Mouse (Mus musculus) brain, adult 2 months (tissue): ENCODE data around the gene Ksr2.
A peak's percentile ranks its signal among the peaks of the same experiment; 100 is the strongest.

Experiments used
- DNase-seq: peaks from one replicate; pipeline ENCODE4 v3.0.0; 2011; ENCODE audit warnings: low read depth, low spot score

Ksr2 gene

DNA sequence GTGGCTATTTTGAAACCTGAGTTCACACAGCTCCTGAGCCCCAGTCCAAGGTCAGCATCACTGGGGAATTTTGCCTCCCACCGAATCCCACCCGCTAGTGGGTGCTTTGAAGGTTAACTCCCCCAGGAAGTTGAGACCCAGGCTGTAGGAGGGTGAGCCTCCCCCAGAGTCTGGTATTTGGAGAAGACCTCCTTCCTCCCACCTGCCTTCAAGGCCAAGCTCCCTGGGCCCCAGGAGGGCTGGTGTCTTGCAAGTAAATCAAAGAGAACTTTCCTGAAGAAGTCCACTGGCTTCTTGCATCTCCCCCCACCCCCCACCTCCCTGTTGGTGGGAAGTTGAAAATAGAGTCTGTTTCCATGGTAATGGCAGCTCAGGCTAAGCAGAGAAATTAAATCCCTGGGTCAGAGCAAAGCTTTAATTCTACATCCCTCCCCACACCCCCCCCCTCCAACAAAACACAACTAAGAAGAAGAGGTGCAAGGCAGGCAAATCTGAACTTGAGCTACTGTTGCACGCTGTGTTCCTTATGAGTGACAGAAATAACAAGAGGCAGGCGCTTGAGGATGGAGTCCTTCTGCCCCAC lies 274.1 kb downstream of the Ksr2 start:
- peak; percentile 68 for DNase-seq

DNA sequence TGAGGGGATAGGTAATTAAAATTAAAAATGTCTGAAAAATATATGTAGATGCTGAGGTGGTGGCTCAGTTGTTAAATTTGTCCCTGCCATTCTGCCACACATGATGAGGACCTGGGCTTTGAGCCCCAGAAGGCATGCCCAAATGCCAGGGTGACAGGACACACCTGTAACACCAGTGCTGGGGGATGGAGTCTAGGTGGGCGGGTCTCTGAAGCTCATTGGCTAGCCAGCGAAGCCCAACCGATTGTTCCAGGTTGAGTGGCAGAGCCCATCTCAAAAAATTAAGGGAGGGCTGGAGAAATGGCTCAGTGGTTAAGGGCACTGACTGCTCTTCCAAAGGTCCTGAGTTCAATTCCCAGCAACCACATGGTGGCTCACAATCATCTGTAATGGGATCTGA lies 274.9 kb downstream of the Ksr2 start:
- DNase-seq = no peak

DNA sequence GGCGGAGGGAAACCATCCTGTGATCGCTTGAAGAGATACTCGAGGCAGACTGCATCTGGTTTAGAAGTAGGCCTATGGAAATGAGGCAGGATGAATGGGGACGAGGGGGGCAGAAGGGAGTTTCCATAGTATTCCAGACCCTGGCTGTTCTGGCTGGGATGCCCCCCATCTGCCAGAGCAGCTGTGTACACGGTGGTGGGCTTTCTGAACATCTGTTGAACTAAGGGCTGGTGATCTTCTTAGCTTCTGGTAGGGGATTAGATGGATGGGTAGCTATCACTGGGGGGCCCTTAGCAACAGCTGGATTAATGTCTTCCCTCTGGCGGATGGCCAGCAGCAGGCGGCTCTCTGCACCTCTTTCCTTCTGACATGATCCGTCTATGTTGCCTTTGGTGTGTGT lies 276.0 kb downstream of the Ksr2 start:
- no peak for DNase-seq

DNA sequence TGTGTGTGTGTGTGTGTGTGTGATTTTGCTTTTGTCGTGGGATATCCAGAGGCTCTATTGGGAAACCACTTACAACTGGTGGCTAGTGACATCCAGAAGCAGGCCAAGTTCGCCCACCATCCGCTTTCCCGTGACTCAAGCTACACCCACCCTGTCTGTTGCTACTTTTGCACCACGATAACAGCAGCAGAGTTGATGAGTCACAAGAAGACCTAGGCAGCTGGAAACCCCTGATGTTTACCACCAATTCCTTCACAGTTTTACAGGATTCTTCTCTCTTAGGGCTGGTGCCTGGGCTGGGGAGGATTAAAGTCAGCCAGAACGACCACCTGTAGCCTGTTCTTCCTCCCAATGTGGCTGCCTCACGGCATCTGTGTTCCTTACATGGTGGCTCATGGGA lies 277.5 kb downstream of the Ksr2 start:
- DNase-seq = peak; percentile 93

DNA sequence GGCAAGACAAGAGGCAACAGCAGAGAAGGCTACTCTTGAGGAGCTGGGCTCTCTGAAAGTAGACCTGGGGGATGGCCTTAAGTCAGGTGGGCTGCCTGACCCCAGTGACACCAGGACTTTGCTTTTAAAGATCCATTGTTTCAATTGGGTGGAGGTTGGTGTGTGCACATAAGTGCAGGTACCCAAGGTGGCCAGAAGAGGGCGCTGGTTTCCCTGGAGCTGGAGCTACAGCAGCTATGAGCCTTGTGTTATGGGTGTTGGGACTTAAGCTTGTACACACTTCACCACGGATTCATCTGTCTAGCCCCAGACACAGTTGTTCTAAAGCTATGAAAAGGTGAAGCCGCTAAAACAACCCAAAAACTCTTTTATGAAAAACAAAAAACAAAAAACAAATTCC lies 279.8 kb downstream of the Ksr2 start:
- no peak for DNase-seq

DNA sequence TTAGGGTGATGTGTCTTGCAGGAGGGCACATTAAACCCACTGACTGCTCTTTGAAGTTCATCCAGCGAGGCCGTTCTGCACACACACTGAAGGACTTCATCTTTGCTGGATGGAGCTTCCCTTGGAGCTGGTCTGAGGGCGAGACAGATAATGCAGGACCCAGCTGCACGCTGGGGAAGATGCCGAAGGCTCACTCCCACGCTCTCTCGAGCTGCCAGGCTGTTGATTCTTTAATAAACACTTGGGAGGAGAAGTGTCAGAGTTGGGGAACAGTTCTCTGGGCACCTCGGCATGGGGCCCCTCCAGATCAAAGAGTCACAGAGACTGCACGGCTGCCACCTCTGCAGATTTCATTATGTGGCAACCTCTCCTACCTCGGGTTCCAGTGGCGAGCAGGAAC lies 280.8 kb downstream of the Ksr2 start:
- peak; percentile 79 for DNase-seq

DNA sequence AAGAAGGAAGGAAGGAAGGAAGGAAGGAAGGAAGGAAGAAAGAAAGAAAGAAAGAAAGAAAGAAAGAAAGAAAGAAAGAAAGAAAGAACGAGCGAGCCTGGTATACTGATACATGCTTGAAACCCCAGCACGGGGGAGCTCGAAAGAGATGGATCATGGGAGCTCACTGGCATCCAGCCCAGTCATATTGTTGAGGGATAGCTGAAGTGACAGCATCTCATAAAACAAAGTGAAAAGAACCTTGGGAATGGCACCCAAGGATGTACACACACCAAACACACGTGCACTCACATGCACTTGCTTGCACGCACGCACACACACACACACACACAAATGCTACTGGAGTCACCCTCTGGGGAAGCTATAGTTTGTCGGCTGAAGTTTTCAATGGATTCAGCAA lies 282.6 kb downstream of the Ksr2 start:
- DNase-seq = peak; percentile 48

DNA sequence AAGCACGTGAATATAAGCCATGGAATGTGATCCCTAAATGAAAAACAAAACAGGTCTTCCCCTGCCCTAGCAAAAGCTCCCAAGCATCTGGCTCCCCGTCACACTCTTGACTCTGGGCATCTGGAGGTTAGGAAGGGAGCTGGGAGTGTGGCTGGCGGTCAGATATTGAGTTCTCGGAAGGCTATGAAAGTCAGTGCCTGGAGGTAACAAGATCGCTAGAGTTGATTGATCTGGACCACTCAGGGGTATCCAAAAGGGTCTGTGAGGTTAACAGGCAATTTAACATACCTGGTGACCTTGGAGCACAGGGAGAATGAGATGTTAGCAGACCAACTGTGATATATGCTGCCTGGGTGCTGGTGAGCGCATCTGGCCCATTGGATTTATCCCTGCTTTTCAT lies 283.8 kb downstream of the Ksr2 start:
- no peak for DNase-seq

DNA sequence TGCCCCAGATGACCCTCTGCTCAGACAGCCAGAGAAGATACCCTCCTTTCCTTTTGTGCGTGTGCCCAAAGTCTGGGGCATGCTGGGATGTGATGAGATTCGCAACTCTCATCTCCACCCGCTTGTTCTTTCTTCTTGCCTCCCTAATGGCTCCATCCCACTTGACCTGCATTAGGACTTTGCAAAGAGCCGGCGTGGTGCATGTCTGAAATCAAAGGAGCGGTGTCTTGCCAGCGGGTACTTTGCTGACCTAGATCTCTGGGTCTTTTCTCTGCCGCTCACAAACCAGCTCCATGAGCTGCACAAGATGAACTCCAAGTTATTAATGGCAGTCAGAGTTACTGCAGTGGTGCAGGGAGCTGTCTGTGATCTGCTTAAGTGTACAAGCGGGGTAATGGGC lies 290.6 kb downstream of the Ksr2 start:
- peak; percentile 69 for DNase-seq

DNA sequence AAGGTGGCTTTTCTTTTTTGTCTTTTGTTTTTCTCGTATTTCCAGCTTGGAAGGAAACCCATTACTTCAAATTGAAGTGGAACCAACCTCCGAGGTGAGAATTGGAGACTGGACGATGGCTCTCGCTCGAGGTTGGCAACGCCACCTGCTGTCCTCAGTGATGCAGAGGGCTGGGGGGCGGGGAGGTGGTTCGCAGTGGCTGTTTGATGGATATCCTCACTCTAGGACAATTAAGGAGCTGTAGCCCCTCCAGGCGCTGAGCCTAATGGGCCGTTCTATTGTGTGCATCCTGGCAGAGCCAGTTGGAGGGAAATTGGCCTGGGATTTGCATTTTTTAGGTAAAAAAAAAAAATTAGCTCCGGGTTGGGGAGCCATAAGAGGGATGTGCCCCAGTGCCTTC lies 292.8 kb downstream of the Ksr2 start:
- DNase-seq = no peak

DNA sequence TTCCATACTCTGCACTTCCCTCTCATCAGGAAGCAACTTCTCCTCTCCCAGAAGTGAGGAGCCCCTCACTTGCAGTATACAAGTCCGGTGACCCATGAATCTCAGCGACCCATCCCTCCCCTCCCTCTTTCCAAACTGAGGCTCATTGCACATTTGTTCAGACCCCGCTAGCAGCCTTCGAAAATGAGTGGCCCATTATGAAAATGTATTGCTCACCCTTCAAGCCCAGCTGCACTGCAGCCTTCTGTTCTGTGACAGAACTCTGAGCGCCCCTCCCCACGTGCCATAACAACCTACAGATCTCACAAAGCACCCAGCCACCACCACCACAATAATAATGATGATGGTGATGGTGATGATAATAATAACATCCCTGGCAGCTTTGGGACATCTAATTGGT lies 295.5 kb downstream of the Ksr2 start:
- DNase-seq = no peak

DNA sequence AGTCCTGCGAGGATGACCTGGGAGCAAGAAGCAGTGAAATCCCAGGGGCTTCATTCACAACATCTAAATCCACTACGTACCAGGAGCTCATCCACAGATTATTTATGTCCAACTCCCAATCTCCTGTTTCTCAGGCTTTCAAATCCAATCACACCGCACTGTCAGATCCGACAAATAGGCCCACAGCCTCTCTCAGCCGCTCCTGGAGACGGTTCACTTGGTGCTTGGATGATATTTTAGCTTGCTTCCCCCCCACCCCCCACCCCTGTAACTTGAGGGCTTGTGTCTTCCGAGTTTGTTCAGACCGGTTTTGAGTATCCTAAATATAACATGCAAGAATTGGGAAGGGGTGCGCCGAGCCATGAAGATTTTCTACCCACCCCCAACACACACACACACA lies 297.8 kb downstream of the Ksr2 start:
- DNase-seq = no peak

DNA sequence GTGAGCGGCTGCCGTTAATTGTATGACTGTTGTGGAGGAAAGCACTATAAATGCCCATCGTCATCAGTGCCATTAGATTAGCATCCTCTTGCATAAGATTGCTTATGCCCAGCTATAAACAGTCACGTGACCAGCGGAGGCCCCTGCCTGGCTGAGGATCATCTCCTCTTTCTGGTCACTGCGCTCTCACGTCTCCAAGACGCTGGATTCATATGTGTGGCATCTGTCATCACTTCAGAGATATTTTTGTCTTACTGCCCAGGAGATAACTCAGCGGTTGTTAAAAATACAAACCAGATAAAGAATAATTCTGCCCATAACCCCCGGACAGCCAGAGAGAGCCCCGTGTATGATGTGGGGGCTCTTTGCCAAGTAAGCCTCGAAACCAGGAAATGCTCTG lies 298.4 kb downstream of the Ksr2 start:
- DNase-seq = no peak

DNA sequence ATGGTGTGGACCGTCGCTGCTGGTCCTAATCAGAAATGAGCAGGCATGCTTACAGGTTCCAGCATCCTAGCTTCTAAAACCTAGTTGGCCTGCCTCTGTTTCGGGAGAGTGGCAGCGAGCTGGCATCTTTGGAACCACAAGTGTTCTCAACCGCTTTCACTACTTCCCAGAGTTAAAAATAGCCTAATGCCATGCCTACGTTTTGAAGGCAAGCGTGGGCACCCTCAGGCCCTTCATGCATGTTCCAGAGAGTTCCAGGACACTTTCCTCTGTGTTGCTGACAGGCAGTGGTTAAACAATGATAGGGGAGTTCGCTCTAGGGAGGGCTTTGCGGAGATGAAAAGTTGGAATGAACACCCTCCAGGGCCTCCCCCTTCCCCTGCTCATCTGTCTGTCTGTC lies 303.3 kb downstream of the Ksr2 start:
- DNase-seq = peak; percentile 61

DNA sequence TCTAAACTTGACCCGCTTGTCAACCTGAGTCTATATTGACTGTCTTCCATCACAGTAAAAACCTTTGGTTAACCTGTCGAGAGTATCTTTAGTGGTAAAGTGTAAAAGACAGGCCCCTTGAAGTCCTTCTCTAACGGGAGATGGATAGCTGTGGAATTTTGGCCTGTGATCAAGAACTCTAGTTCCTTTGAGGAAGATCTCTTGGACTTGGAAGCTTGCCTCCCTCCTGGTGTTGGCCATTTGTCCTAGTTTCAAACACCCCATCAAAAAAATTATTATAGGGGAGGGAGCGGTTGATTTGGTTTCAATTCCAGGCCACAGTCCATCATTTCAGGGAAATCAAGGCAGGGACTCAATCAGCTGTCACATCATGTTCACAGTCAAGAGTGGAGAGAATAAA lies 309.5 kb downstream of the Ksr2 start:
- peak; percentile 64 for DNase-seq

DNA sequence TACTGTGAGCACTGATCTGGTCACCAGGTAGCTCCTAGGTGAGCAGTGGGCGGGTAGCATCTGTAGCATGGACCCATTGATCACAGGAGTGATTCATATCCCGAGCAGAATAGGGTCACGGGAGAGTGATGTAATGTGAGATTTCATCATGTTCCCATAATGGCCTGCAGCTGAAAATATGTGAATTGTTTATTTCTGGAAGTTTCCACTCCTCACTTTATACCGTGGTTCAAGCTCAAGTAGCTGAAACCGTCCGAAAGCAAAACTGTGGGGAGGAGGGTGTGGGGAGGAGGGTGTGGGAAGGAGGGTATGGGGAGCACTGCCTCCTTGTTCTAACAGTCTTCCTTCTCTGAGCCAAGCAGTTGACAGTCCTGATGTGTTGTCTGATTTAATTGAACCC lies 312.7 kb downstream of the Ksr2 start:
- DNase-seq = peak; percentile 25

DNA sequence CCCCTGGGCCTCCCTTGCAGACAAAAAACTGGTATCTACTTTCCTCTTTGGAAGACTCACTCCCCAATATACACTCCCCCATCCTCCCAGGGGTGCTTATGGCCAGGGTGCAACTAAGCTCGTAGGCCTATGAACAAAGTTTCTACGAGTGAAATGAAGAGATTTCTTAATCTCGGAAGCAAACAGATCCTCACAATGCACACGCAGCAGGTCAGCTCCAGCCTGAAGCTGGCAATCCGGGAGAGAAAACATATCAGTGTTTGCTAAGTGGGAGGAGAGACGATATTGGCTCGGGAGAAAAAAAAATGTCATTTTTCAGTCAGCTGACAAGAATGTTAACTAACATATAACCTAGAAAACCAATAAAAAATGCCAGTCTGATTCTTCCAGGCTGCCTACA lies 313.3 kb downstream of the Ksr2 start:
- DNase-seq = no peak

DNA sequence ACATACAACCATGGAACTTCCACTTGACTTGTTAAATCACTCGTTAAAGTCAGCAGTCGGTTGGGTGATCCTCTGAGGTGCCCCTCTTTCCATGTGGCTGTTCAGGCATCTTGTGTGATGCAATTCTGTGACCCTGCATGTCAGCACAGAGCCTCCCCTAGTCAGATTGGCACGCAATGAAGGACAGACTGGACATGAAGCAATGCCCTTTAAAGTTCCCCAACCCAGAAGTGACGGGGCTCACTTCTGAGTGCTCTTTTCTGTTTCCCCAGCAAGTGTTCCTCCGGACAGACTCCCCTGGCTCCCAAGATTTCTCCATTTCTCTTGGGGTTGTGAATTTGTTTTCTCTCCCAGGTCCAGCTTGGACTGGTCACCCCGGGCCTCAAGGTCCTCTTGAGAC lies 317.5 kb downstream of the Ksr2 start:
- DNase-seq = no peak

DNA sequence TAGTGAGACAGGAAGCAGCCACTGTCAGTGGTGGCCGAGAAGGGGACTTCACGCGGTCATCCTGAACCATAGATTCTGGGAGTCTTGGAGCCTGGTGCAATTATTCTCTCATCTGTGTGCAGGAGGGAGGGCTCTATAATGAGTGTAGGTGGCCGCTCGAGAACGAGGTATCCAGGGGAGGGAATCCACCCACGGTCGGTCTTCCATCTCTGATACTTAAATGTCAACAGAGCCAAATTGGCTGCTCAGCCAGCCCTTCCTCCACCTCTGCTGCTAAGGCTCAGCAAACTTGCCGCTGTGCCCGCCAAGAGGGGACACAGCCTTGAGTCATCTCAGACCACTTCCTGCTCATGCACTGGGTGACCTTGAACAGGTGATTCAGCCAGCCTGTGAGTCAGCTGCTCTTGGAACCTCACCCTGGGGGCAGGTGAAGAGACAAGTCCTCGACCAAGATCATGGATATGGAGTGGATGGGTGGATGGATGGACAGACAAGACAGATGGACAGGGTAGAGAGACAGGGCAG lies 330.9 kb downstream of the Ksr2 start:
- peak; percentile 63 for DNase-seq

DNA sequence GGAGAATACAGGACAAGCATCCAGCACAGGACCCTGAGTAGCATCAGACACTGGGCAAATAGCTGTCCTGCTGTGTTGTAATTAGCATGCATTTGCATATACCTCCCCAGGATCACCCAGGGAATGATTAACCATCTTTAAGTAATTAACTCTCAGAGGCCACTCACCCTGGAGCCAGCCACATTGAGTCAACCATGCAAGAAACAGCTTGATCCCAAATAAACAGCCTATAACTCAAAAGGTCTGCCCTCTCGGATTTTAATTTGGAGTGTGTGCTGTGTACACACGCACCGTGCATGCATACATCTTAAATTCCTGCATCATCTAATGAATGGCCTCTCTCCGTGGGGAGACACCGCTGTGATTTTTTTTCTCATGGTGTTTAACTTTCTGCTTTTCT lies 335.6 kb downstream of the Ksr2 start:
- DNase-seq = no peak

DNA sequence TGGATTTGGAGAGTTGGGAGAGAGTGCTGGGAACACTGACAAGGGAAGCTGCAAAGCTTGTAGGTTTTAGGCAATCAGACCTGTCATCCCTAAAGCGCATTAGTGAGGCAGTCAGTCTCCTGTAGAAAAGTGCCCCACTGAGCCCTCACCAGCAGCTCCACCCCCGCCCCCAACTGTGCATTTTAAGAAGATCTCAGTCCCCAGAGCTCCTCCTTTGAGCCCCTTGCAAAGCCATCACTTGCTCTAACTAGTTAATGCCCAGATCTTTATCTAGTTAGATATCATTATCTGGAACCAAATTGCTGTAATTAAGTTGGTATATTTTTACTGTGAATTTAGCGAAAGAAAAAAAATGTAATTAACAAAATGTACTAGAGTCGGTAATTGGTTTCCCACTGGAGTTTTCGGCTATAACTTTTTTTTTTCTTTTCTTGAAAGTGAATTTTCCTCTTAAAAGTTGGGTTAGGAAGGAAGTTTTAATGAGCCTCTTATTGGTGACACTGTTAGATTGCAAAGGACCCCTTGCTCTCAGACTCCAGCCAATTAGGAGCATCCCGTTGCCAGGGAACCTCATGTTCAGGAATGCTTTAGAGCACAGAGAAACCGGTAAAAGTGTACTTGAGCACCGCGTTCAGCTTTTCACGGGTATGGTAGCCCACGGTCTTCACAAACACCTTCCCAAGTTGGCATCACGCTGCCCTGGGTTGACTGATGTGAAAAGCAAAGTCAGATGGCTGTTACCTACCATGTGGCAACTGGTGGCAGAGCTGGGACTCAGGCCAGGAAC lies 344.1 kb downstream of the Ksr2 start:
- DNase-seq = peak; percentile 10

DNA sequence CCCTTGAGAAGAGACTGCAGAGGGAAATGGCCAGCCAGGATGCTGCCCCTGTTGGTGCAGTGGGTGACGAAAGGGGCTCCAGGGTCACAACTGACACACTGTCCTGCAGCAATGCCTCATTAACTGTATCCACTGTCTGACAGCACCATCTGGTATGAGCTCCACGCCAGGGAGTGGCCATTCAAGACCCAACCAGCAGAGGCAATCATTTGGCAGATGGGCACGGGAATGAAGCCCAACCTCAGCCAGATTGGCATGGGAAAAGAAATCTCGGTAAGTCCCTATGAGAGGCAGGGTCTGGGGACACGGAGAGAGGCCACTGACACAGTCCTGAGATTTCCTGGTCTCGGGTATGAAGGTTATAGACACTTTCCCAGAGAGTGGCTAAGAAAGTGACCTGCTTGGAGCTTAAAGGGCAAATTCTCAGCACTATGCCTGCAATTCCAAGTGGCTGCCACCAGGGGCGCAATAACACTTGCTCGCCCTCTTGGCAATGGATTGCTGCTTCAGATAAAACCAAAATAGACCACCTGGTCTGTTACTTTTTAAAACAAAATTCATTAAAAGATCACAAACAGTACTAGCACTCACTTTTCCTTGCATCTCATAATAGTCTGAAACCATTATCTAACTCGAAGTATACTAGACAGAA lies 347.5 kb downstream of the Ksr2 start:
- no peak for DNase-seq

DNA sequence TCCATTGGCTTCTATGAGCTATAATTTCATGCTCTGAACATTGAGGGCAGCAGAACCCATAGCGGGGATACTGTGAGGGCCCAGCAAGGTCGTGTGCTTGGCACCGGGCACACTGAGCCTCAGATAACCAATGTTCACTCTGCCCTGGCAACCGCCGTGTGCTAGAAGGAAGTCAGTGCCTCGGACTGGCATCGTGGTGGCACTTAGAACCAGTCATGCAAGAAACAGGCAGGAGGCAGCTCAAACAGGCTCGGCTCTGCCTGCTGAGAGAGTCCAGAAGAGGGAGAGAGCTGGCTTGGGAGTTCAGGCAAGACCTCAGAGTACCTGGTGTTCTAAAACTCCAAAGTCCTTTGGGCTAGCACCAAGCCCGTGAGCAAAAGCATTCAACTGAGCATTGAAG lies 350.7 kb downstream of the Ksr2 start:
- no peak for DNase-seq
